Mouse (Mus musculus): Measurements from ENCODE around the gene Prl5a1.
A peak's percentile ranks its signal among the peaks of the same experiment; 100 is the strongest.

The Prl5a1 gene

DNA sequence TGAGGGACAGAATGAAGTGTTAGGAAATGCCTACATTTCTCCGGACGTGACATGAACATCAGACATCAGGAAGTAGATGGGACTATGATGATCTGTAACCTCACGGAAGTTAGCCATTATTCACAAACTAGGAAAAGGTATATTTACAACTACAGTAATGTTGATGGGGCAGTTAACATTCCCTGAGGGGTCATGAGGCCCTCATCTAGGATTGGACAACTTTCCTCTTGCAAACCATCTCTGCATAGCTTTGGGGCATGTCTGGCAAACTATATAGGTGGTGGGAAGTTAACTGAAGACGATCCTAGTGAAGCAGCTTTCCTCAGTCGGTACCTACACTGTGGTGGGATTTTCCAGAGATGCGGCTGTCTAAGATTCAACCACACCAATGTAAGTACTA is at the start of gene Prl5a1:
Prl5a1 (plus strand) TSS at position 301 of the 400 bp plus-strand sequence.
- no peak for DNase-seq

DNA sequence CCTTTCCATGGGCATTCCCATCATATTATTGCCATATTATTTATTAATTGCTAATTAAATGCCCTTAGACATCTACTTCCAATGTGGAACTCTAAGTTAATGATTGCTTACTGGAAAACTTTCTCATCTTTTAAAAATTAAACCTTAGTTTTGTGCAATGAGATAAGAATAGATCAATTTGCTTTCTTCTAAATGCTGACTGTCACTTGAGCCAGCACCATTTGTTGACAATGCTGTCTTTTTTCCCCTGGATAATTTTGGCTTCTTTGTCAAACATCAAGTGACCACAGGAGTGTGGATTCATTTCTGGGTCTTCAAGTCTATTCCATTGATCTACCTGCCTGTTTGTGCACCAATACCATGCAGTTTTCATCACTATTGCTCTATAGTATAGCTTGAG is 46.1 kb upstream of the Prl5a1 start:
- no peak for DNase-seq

DNA sequence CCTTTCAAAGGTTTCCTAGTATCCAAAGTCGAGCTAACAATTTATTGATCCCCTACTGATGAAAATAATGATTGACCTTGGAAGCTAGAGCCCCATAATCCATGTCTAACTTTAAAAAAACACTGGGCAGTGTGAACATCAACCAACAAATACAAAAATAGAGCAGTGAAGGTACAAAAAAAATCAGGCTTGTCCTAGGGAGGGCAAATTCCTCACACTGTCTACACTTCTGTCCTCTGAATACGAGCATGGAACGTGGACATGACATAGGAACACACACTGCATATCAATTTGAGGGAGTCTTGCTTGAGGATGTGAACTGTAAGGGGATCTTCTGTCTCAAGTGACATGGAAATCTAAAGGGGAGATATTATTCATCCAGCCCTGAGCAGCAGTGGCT is 33.7 kb upstream of the Prl5a1 start:
- DNase-seq, result no peak

DNA sequence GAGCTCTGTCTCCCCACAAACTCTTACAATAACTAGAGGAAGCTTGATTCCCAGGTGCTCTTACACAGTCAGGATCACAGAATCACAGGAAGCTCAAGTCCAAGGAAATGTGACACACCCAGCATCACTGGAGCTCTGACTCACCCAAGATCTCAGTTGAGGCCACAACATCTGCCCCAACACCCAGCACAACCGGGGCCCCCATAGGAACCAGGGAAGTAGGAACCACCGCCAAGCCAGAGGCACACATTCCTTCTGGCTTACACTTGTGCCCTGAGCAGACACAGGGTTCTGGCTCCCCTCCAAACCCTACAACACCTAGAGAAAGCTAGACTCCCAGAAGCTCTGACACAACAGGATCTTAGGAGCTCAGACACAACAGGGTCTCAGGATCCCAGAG is 9.5 kb upstream of the Prl5a1 start:
- DNase-seq, result peak; percentile 1 to 4

DNA sequence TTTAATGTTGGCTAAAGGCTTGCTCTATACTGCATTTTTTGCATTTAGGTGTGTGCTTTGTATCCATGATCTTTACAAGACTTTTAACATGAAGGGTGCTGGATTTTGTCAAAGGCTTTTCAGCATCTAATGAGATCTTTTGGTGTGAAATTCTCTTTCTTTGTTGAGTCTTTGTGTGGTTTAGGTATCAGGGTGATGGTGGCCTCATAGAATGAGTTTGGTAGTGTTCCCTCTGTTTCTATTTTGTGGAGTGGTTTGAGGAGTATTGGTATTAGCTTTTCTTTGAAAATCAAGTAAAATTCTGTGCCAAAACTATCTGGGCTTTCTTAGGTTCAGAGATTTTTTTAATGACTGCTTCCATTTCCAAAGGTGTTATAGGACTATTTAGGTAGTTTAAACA is 6.5 kb upstream of the Prl5a1 start:
- DNase-seq, result no peak
